Mouse (Mus musculus) CH12.LX (cell line): ENCODE results near the gene Ccl11. TPM values are rescaled to one million over a fixed set of nuclear protein-coding genes. Genes with fewer than 3 reads are reported as not detected.

Source experiments
- DNase-seq: peaks from one replicate; pipeline ENCODE4 v3.0.0-alpha.2; 2013; ENCODE audit errors: extremely low read depth
- H3K27ac ChIP-seq: 2 replicates; pipeline ENCODE4 v1.5.1; 2012; ENCODE audit warnings: low read depth, mild to moderate bottlenecking, control low read depth, moderate library complexity; ENCODE audit not compliant: insufficient read depth
- H3K27me3 ChIP-seq: replicated peaks from 2 replicates; pipeline ENCODE3; 2012; ENCODE audit warnings: inconsistent platforms
- H3K36me3 ChIP-seq, 2 experiments: replicated peaks in 1 of 2; 2 replicates each; pipeline versions ENCODE3 to v1.6.1; 2012; ENCODE audit warnings: inconsistent platforms in 1 of 2, low read length in 1 of 2, mild to moderate bottlenecking in 1 of 2, mixed read lengths in 1 of 2, moderate library complexity in 1 of 2; ENCODE audit not compliant: control insufficient read depth in 1 of 2, insufficient read depth in 1 of 2
- H3K4me1 ChIP-seq, 2 experiments: 2 replicates each; pipeline ENCODE4 v1.6.1; 2012; ENCODE audit warnings: inconsistent platforms in 1 of 2, moderate library complexity in 1 of 2; ENCODE audit not compliant: insufficient read depth in 2 of 2, control insufficient read depth in 1 of 2
- H3K4me2 ChIP-seq: 2 replicates; pipeline ENCODE4 v1.6.1; 2012; ENCODE audit warnings: low read depth, mild to moderate bottlenecking, control low read depth; ENCODE audit not compliant: poor library complexity, insufficient read depth, severe bottlenecking
- H3K4me3 ChIP-seq, 3 experiments: fragments of 150-350 bp in 1 of 3; sonication (generic) in 1 of 3; replicated peaks in 1 of 3; 2 replicates each; pipeline versions ENCODE3 to v1.5.1; 2011 to 2012; ENCODE audit warnings: low read depth in 2 of 3, low read length in 2 of 3, mild to moderate bottlenecking in 2 of 3, moderate library complexity in 2 of 3, control low read depth in 1 of 3, improper control_type of control experiment in 1 of 3, inconsistent platforms in 1 of 3, mixed read lengths in 1 of 3; ENCODE audit not compliant: poor library complexity in 1 of 3
- H3K79me2 ChIP-seq: replicated peaks from 2 replicates; pipeline ENCODE4 v1.6.1; 2012; ENCODE audit warnings: mild to moderate bottlenecking, moderate library complexity; ENCODE audit not compliant: control insufficient read depth, poor library complexity, insufficient read depth, severe bottlenecking; ENCODE audit errors: extremely low read depth
- H3K9ac ChIP-seq: 2 replicates; pipeline ENCODE4 v1.6.1; 2012; ENCODE audit warnings: low read depth, mild to moderate bottlenecking, control low read depth, moderate library complexity; ENCODE audit not compliant: insufficient read depth
- H3K9me3 ChIP-seq: replicated peaks from 2 replicates; pipeline ENCODE3; 2012; ENCODE audit warnings: low read length, inconsistent platforms, mixed read lengths
- CHD1 ChIP-seq: IDR thresholded peaks from 2 replicates; pipeline ENCODE4 v1.6.1; 2012; ENCODE audit warnings: low read depth, low read length, improper control_type of control experiment, inconsistent platforms
- CHD2 ChIP-seq: IDR thresholded peaks from 2 replicates; pipeline ENCODE4 v1.6.1; 2011; ENCODE audit warnings: low read length, improper control_type of control experiment
- E2F4 ChIP-seq: IDR thresholded peaks from 2 replicates; pipeline ENCODE4 v1.6.1; 2011; ENCODE audit warnings: low read depth, low read length, improper control_type of control experiment; ENCODE audit not compliant: insufficient replicate concordance
- ELF1 ChIP-seq: IDR thresholded peaks from 2 replicates; pipeline ENCODE4 v1.6.1; 2014; ENCODE audit warnings: low read depth, mild to moderate bottlenecking, inconsistent platforms, low read length, improper control_type of control experiment
- EP300 ChIP-seq: IDR thresholded peaks from 2 replicates; pipeline ENCODE4 v1.6.1; 2011; ENCODE audit warnings: low read length, improper control_type of control experiment
- HCFC1 ChIP-seq: IDR thresholded peaks from 2 replicates; pipeline ENCODE4 v1.6.1; 2012; ENCODE audit warnings: low read depth, mild to moderate bottlenecking, inconsistent platforms, low read length, improper control_type of control experiment
- MAFK ChIP-seq: IDR thresholded peaks from 2 replicates; pipeline ENCODE4 v1.6.1; 2011; ENCODE audit warnings: low read length, improper control_type of control experiment; ENCODE audit not compliant: insufficient replicate concordance
- MAX ChIP-seq: IDR thresholded peaks from 2 replicates; pipeline ENCODE4 v1.6.1; 2011; ENCODE audit warnings: low read length, improper control_type of control experiment
- MEF2A ChIP-seq: IDR thresholded peaks from 2 replicates; pipeline ENCODE4 v1.6.1; 2014; ENCODE audit warnings: low read depth, mild to moderate bottlenecking, inconsistent platforms, low read length, improper control_type of control experiment, borderline replicate concordance
- MYC ChIP-seq: IDR thresholded peaks from 2 replicates; pipeline ENCODE4 v1.6.1; 2011; ENCODE audit warnings: low read depth, mild to moderate bottlenecking, improper control_type of control experiment, low read length
- NRF1 ChIP-seq: IDR thresholded peaks from 2 replicates; pipeline ENCODE4 v1.6.1; 2014; ENCODE audit warnings: low read depth, mild to moderate bottlenecking, inconsistent platforms, low read length, improper control_type of control experiment, moderate library complexity
- PAX5 ChIP-seq: IDR thresholded peaks from 2 replicates; pipeline ENCODE4 v1.6.1; 2012; ENCODE audit warnings: low read length, inconsistent platforms, mixed read lengths
- POLR2A ChIP-seq: IDR thresholded peaks from 2 replicates; pipeline ENCODE4 v1.6.1; 2011; ENCODE audit warnings: low read depth, mild to moderate bottlenecking, improper control_type of control experiment, low read length
- RAD21 ChIP-seq: IDR thresholded peaks from 2 replicates; pipeline ENCODE4 v1.6.1; 2011; ENCODE audit warnings: low read depth, mild to moderate bottlenecking, low read length, improper control_type of control experiment, moderate library complexity
- SMC3 ChIP-seq: IDR thresholded peaks from 2 replicates; pipeline ENCODE4 v1.6.1; 2011; ENCODE audit warnings: low read depth, low read length, improper control_type of control experiment
- TCF12 ChIP-seq: IDR thresholded peaks from 2 replicates; pipeline ENCODE4 v1.6.1; 2014; ENCODE audit warnings: low read depth, mild to moderate bottlenecking, inconsistent platforms, low read length, improper control_type of control experiment
- USF1 ChIP-seq: IDR thresholded peaks from 2 replicates; pipeline ENCODE4 v1.6.1; 2014; ENCODE audit warnings: low read depth, mild to moderate bottlenecking, inconsistent platforms, low read length, improper control_type of control experiment
- USF2 ChIP-seq: conservative IDR thresholded peaks from 2 replicates; pipeline ENCODE4 v1.6.1; 2011; ENCODE audit warnings: low read depth, low read length, improper control_type of control experiment
- ZKSCAN1 ChIP-seq: IDR thresholded peaks from 2 replicates; pipeline ENCODE4 v1.6.1; 2012; ENCODE audit warnings: low read depth, inconsistent platforms, low read length, improper control_type of control experiment, borderline replicate concordance
- ZMIZ1 ChIP-seq: IDR thresholded peaks from 2 replicates; pipeline ENCODE4 v1.6.1; 2012; ENCODE audit warnings: low read depth, mild to moderate bottlenecking, inconsistent platforms, low read length, improper control_type of control experiment
- dilution Hi-C: fragments of 300-500 bp; cut with MboI; formaldehyde crosslinking; loops from 2 replicates; pipeline ENCODE4 v1.14.3; 2020; ENCODE audit warnings: low sequenced_read_pairs; ENCODE audit not compliant: extremely low pct_unique_long_range_greater_than_20kb, extremely low pct_ligation_motif_present
- in situ Hi-C: fragments of 300-500 bp; cut with MboI; formaldehyde crosslinking; loops from 3 replicates; pipeline ENCODE4 v1.14.3; 2019; ENCODE audit warnings: low sequenced_read_pairs, low pct_ligation_motif_present, low pct_unique_long_range_greater_than_20kb, mixed read lengths
- polyA plus RNA-seq: library from polyadenylated mRNA; unstranded; fragments of >175 nt; gene quantifications from 2 replicates; pipeline ENCODE4 v1.2.1, GENCODE M21; 2012; ENCODE audit warnings: low read depth; ENCODE audit not compliant: insufficient read length
- total RNA-seq, 2 experiments: library from RNA; depleted of rRNA; stranded (reverse); fragments of 300-350 nt in 1 of 2; fragments of >200 nt in 1 of 2; gene quantifications; 2 replicates each; pipeline ENCODE4 v1.2.3; 2012 to 2014

Gene Ccl11
- total and polyA plus RNA-seq, 3 experiments, result not detected

DNA sequence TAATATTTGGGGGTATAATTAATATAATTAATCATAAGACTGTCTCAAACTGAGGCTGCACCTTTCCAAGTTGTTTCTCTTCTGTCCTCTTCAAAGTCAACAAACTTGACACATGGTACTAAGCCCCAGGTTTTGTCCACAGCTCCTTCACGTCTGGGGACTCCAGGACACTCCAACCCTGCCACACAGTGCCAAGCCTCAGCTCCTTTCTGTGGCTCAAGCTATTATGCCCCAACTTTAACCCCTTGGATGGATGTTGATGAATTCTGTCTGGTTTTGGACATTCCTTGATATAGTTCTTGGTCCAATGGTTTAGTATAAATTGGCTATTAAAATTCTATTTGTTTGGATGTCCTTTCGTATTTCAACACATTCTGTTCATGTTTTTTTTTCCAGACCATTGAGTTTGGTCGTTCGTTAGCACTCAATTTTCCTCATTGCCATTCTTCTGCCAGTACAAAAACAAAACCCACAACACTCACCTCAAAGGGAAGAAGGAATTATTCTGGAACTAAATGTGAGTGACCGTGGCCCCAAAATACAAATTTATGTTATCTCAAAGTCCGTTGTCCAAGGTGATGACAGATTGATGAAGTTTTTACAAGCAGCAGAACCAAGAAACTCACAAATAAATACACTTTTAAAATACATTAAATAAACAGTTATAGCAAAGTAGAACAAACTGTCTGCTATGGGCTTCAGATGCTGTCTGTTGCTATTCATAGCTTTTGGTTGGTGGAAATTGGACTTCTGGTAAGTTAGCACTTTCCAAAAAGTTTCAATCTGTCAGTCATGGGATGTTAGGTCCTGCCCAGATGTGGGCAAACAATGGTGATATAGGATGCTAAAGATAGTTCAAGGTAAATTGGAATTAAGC, 53.0 kb downstream of the Ccl11 start:
- in situ Hi-C loops (no loop called here), dilution Hi-C loops (no loop called here)
- H3K36me3 ChIP-seq, result no peaks in the 10 kb centered on the region
- H3K9me3 ChIP-seq, result no peaks in the 10 kb centered on the region
- no peaks in the 10 kb centered on the region for H3K79me2 ChIP-seq
- H3K9ac ChIP-seq, result no peak overlapping the region
- no peak for DNase-seq
- H3K27me3 ChIP-seq, result peaks cover 37% of the 10 kb centered on the region
- TF ChIP-seq ZMIZ1 (no peak), E2F4 (no peak), HCFC1 (no peak), EP300 (no peak), MAX (no peak), ELF1 (no peak), CHD2 (no peak), USF2 (no peak), CHD1 (no peak), POLR2A (no peak), SMC3 (no peak), MAFK (no peak), PAX5 (no peak), USF1 (no peak), NRF1 (no peak), MEF2A (no peak), RAD21 (no peak), TCF12 (no peak), ZKSCAN1 (no peak), MYC (no peak)
- TF ChIP-seq, all 38 proteins: peak for 0
- Histone ChIP-seq H3K4me2 (no peak overlapping the region), H3K4me1 (no peaks in the 10 kb centered on the region), H3K27ac (no peak overlapping the region), H3K4me3 (no peak overlapping the region)

Other genes starting within 250 kb of the Ccl11 start
- not detected in 2 replicates for gene 5530401A14Rik, start 197.2 kb upstream of the Ccl11 start, total RNA-seq (2012; rRNA removed)
- not detected in 2 replicates for gene 5530401A14Rik, start 197.2 kb upstream of the Ccl11 start, total RNA-seq (2014; rRNA removed)
- gene 5530401A14Rik, start 197.2 kb upstream of the Ccl11 start, polyA plus RNA-seq, result not detected in 2 replicates
- not detected in 2 replicates for gene Asic2, start 89.4 kb upstream of the Ccl11 start, total RNA-seq (2012; rRNA removed)
- gene Asic2, start 89.4 kb upstream of the Ccl11 start, total RNA-seq (2014; rRNA removed), result not detected in 2 replicates
- gene Asic2, start 89.4 kb upstream of the Ccl11 start, polyA plus RNA-seq, result not detected in 2 replicates
- gene Ccl2, start 22.3 kb upstream of the Ccl11 start, total RNA-seq (2012; rRNA removed), result 0.21 and 0.63 TPM in 2 replicates
- gene Ccl2, start 22.3 kb upstream of the Ccl11 start, total RNA-seq (2014; rRNA removed), result not detected in 2 replicates
- gene Ccl2, start 22.3 kb upstream of the Ccl11 start, polyA plus RNA-seq, result 0.49 TPM in 1 of 2 replicates, not detected in the other
- not detected in 2 replicates for gene Gm17268, start 19.3 kb upstream of the Ccl11 start, total RNA-seq (2012; rRNA removed)
- not detected in 2 replicates for gene Gm17268, start 19.3 kb upstream of the Ccl11 start, total RNA-seq (2014; rRNA removed)
- not detected in 2 replicates for gene Gm17268, start 19.3 kb upstream of the Ccl11 start, polyA plus RNA-seq
- 0.25 TPM in 1 of 2 replicates, not detected in the other for gene Ccl7, start 12.1 kb upstream of the Ccl11 start, total RNA-seq (2012; rRNA removed)
- gene Ccl7, start 12.1 kb upstream of the Ccl11 start, total RNA-seq (2014; rRNA removed), result not detected in 2 replicates
- not detected in 2 replicates for gene Ccl7, start 12.1 kb upstream of the Ccl11 start, polyA plus RNA-seq
- not detected in 2 replicates for gene Ccl12, start 44.0 kb downstream of the Ccl11 start, total RNA-seq (2012; rRNA removed)
- not detected in 2 replicates for gene Ccl12, start 44.0 kb downstream of the Ccl11 start, total RNA-seq (2014; rRNA removed)
- gene Ccl12, start 44.0 kb downstream of the Ccl11 start, polyA plus RNA-seq, result 0.51 and 0.53 TPM in 2 replicates
- not detected in 2 replicates for gene Ccl8, start 57.4 kb downstream of the Ccl11 start, total RNA-seq (2012; rRNA removed)
- not detected in 2 replicates for gene Ccl8, start 57.4 kb downstream of the Ccl11 start, total RNA-seq (2014; rRNA removed)
- gene Ccl8, start 57.4 kb downstream of the Ccl11 start, polyA plus RNA-seq, result not detected in 2 replicates
- gene Ccl1, start 247.9 kb downstream of the Ccl11 start, total RNA-seq (2012; rRNA removed), result 133 and 247 TPM in 2 replicates
- gene Ccl1, start 247.9 kb downstream of the Ccl11 start, total RNA-seq (2014; rRNA removed), result 117 and 153 TPM in 2 replicates
- gene Ccl1, start 247.9 kb downstream of the Ccl11 start, polyA plus RNA-seq, result 81.9 and 95.3 TPM in 2 replicates